17 mouse cellular contexts compared by ENCODE assay signal in genomic region chr6:17573732-17574131, GRCm38 (mm10).
"Had no signal": no experiment of that assay in that cellular context is flagged by ENCODE, and none has a peak within 500 bp of the region (broad histone marks: within the 10 kb centered on the region; RNA-seq: fewer than 3 reads in every experiment).

No protein-coding gene starts in this region.

- H3K9me3 ChIP-seq: liver, embryonic 12.5 days; midbrain, embryonic 13.5 days; neural tube, embryonic 13.5 days; neural tube, embryonic 15.5 days had no signal

- ATAC-seq: liver, embryonic 12.5 days; midbrain, embryonic 13.5 days; midbrain, embryonic 16.5 days had no signal

- H3K4me2 ChIP-seq: liver, embryonic 12.5 days; lung, embryonic 14.5 days; midbrain, embryonic 13.5 days; neural tube, embryonic 13.5 days; neural tube, embryonic 15.5 days had no signal

- H3K36me3 ChIP-seq: midbrain, embryonic 10.5 days; midbrain, embryonic 13.5 days; neural tube, embryonic 13.5 days; neural tube, embryonic 15.5 days had no signal

- DNase-seq: lung, postnatal 4 days; retina, postnatal 1 day; right cerebral cortex, adult 18-20 months; right cerebral cortex, postnatal 14 days; spleen, adult 18-20 months; thymus, adult 2 months; thymus, postnatal 25 days; thymus, postnatal 4 days had no signal

- H3K4me1 ChIP-seq: liver, embryonic 12.5 days; midbrain, embryonic 10.5 days; midbrain, embryonic 13.5 days; neural tube, embryonic 13.5 days; neural tube, embryonic 15.5 days had no signal

- H3K27me3 ChIP-seq: liver, embryonic 12.5 days; midbrain, embryonic 13.5 days; neural tube, embryonic 13.5 days; neural tube, embryonic 15.5 days had no signal

- H3K9ac ChIP-seq: liver, embryonic 12.5 days; liver, embryonic 14.5 days; lung, embryonic 14.5 days; midbrain, embryonic 13.5 days; neural tube, embryonic 13.5 days; neural tube, embryonic 15.5 days had no signal

- H3K27ac ChIP-seq: liver, embryonic 12.5 days; liver, embryonic 14.5 days; midbrain, embryonic 10.5 days; midbrain, embryonic 13.5 days; neural tube, embryonic 13.5 days; neural tube, embryonic 15.5 days had no signal

- H3K4me3 ChIP-seq: liver, embryonic 12.5 days; midbrain, embryonic 10.5 days; midbrain, embryonic 13.5 days; myocyte; neural tube, embryonic 13.5 days; neural tube, embryonic 15.5 days had no signal
